Mouse (Mus musculus): ENCODE results near the gene Ppp2r1b. TPM values are rescaled to one million over a fixed set of nuclear protein-coding genes. Genes with fewer than 3 reads are reported as not detected.
"Not testable (repeated sequence)": the region's sequence is repeated elsewhere in the genome, so short reads cannot be mapped to it uniquely, and the experiment has no call there.

Gene Ppp2r1b
- polyA plus RNA-seq, 1 experiment, result 16.2 TPM

- TF ChIP-seq CTCF (IDR thresholded peaks at IDR 0.05; ENCODE audit: low read depth, low read length), result no peak
- TF ChIP-seq POLR2A (IDR thresholded peaks at IDR 0.05; ENCODE audit: borderline replicate concordance, low read depth, low read length), result no peak
- H3K27ac ChIP-seq (ENCODE audit: insufficient read depth, low read depth, low read length), result no peak overlapping the region
- H3K4me3 ChIP-seq (ENCODE audit: insufficient read depth, low read length), result no peak overlapping the region
- H3K4me1 ChIP-seq (ENCODE audit: control insufficient read depth, insufficient read depth, low read length), result peaks cover 9% of the 10 kb centered on the region
These were observed 31.3 kb upstream of the Ppp2r1b start for GRCm38 (mm10) chr9:50813796-50814195.

GRCm38 (mm10) chr9:50815666-50816065 is 29.4 kb upstream of the Ppp2r1b start:
- TF ChIP-seq CTCF (IDR thresholded peaks at IDR 0.05; ENCODE audit: low read depth, low read length) (no peak), POLR2A (IDR thresholded peaks at IDR 0.05; ENCODE audit: borderline replicate concordance, low read depth, low read length) (no peak)

GRCm38 (mm10) chr9:50816512-50816911 is 28.6 kb upstream of the Ppp2r1b start:
- H3K4me3 ChIP-seq (ENCODE audit: insufficient read depth, low read length), result no peak overlapping the region
- TF ChIP-seq CTCF (IDR thresholded peaks at IDR 0.05; ENCODE audit: low read depth, low read length), result no peak
- no peak for TF ChIP-seq POLR2A (IDR thresholded peaks at IDR 0.05; ENCODE audit: borderline replicate concordance, low read depth, low read length)
- peaks cover 9% of the 10 kb centered on the region for H3K4me1 ChIP-seq (ENCODE audit: control insufficient read depth, insufficient read depth, low read length)
- H3K27ac ChIP-seq (ENCODE audit: insufficient read depth, low read depth, low read length), result no peak overlapping the region

More at GRCm38 (mm10) chr9:50815666-50816065, 29.4 kb upstream of the Ppp2r1b start:
- H3K4me3 ChIP-seq (ENCODE audit: insufficient read depth, low read length), result no peak overlapping the region
- H3K4me1 ChIP-seq (ENCODE audit: control insufficient read depth, insufficient read depth, low read length), result peaks cover 9% of the 10 kb centered on the region
- H3K27ac ChIP-seq (ENCODE audit: insufficient read depth, low read depth, low read length), result no peak overlapping the region

GRCm38 (mm10) chr9:50818050-50818449 is 27.1 kb upstream of the Ppp2r1b start:
- no peak overlapping the region for H3K27ac ChIP-seq (ENCODE audit: insufficient read depth, low read depth, low read length)
- peaks cover 9% of the 10 kb centered on the region for H3K4me1 ChIP-seq (ENCODE audit: control insufficient read depth, insufficient read depth, low read length)
- TF ChIP-seq CTCF (IDR thresholded peaks at IDR 0.05; ENCODE audit: low read depth, low read length) (no peak), POLR2A (IDR thresholded peaks at IDR 0.05; ENCODE audit: borderline replicate concordance, low read depth, low read length) (no peak)
- H3K4me3 ChIP-seq (ENCODE audit: insufficient read depth, low read length), result no peak overlapping the region

GRCm38 (mm10) chr9:50819716-50820115 is 25.4 kb upstream of the Ppp2r1b start:
- peaks cover 9% of the 10 kb centered on the region for H3K4me1 ChIP-seq (ENCODE audit: control insufficient read depth, insufficient read depth, low read length)
- no peak overlapping the region for H3K4me3 ChIP-seq (ENCODE audit: insufficient read depth, low read length)
- H3K27ac ChIP-seq (ENCODE audit: insufficient read depth, low read depth, low read length), result no peak overlapping the region
- TF ChIP-seq POLR2A (IDR thresholded peaks at IDR 0.05; ENCODE audit: borderline replicate concordance, low read depth, low read length) (no peak), CTCF (IDR thresholded peaks at IDR 0.05; ENCODE audit: low read depth, low read length) (no peak)

GRCm38 (mm10) chr9:50821651-50822050 is 23.4 kb upstream of the Ppp2r1b start:
- no peak overlapping the region for H3K4me3 ChIP-seq (ENCODE audit: insufficient read depth, low read length)
- no peak overlapping the region for H3K27ac ChIP-seq (ENCODE audit: insufficient read depth, low read depth, low read length)
- H3K4me1 ChIP-seq (ENCODE audit: control insufficient read depth, insufficient read depth, low read length), result peaks cover 9% of the 10 kb centered on the region
- TF ChIP-seq POLR2A (IDR thresholded peaks at IDR 0.05; ENCODE audit: borderline replicate concordance, low read depth, low read length), result no peak
- no peak for TF ChIP-seq CTCF (IDR thresholded peaks at IDR 0.05; ENCODE audit: low read depth, low read length)

- no peak for TF ChIP-seq POLR2A (IDR thresholded peaks at IDR 0.05; ENCODE audit: borderline replicate concordance, low read depth, low read length)
- TF ChIP-seq CTCF (IDR thresholded peaks at IDR 0.05; ENCODE audit: low read depth, low read length), result no peak
- Histone ChIP-seq H3K4me3 (ENCODE audit: insufficient read depth, low read length) (no peak overlapping the region), H3K4me1 (ENCODE audit: control insufficient read depth, insufficient read depth, low read length) (peaks cover 9% of the 10 kb centered on the region), H3K27ac (ENCODE audit: insufficient read depth, low read depth, low read length) (no peak overlapping the region)
These were observed 22.9 kb upstream of the Ppp2r1b start for GRCm38 (mm10) chr9:50822216-50822615.

GRCm38 (mm10) chr9:50823779-50824453 is 21.2 kb upstream of the Ppp2r1b start:
- Histone ChIP-seq H3K4me3 (ENCODE audit: insufficient read depth, low read length) (no peak overlapping the region), H3K4me1 (ENCODE audit: control insufficient read depth, insufficient read depth, low read length) (0 out of 2 replicates have a peak, but pooled peaks cover under 1% of the 10 kb centered on the region), H3K27ac (ENCODE audit: insufficient read depth, low read depth, low read length) (no peak overlapping the region)
- TF ChIP-seq CTCF (IDR thresholded peaks at IDR 0.05; ENCODE audit: low read depth, low read length), result no peak
- TF ChIP-seq POLR2A (IDR thresholded peaks at IDR 0.05; ENCODE audit: borderline replicate concordance, low read depth, low read length), result no peak

GRCm38 (mm10) chr9:50831514-50831913 is 13.6 kb upstream of the Ppp2r1b start:
- no peak for TF ChIP-seq POLR2A (IDR thresholded peaks at IDR 0.05; ENCODE audit: borderline replicate concordance, low read depth, low read length)
- no peak for TF ChIP-seq CTCF (IDR thresholded peaks at IDR 0.05; ENCODE audit: low read depth, low read length)
- peaks cover 25% of the 10 kb centered on the region for H3K4me1 ChIP-seq (ENCODE audit: control insufficient read depth, insufficient read depth, low read length)
- H3K27ac ChIP-seq (ENCODE audit: insufficient read depth, low read depth, low read length), result no peak overlapping the region
- no peak overlapping the region for H3K4me3 ChIP-seq (ENCODE audit: insufficient read depth, low read length)

GRCm38 (mm10) chr9:50832162-50832561 is 12.9 kb upstream of the Ppp2r1b start:
- Histone ChIP-seq H3K4me1 (ENCODE audit: control insufficient read depth, insufficient read depth, low read length) (peaks cover 25% of the 10 kb centered on the region), H3K4me3 (ENCODE audit: insufficient read depth, low read length) (no peak overlapping the region), H3K27ac (ENCODE audit: insufficient read depth, low read depth, low read length) (no peak overlapping the region)
- TF ChIP-seq POLR2A (IDR thresholded peaks at IDR 0.05; ENCODE audit: borderline replicate concordance, low read depth, low read length) (no peak), CTCF (IDR thresholded peaks at IDR 0.05; ENCODE audit: low read depth, low read length) (no peak)

- H3K4me3 ChIP-seq (ENCODE audit: insufficient read depth, low read length); H3K27ac ChIP-seq (ENCODE audit: insufficient read depth, low read depth, low read length): not testable (repeated sequence)
- H3K4me1 ChIP-seq (ENCODE audit: control insufficient read depth, insufficient read depth, low read length), result peaks cover 25% of the 10 kb centered on the region
These were observed 12.5 kb upstream of the Ppp2r1b start for GRCm38 (mm10) chr9:50832582-50832981.

All from bone marrow macrophage, adult 2 months (primary cell).